15 mouse cellular contexts compared by ENCODE assay signal in genomic region chr17:12273032-12273431, GRCm38 (mm10).
"Had no signal": no experiment of that assay in that cellular context is flagged by ENCODE, and none has a peak within 500 bp of the region (broad histone marks: within the 10 kb centered on the region; RNA-seq: fewer than 3 reads in every experiment).

No protein-coding gene starts in this region.

- H3K9ac ChIP-seq: lung, embryonic 14.5 days; midbrain, embryonic 13.5 days; midbrain, embryonic 15.5 days; neural tube, embryonic 12.5 days; stomach, embryonic 15.5 days had no signal

- H3K4me3 ChIP-seq: megakaryocyte, embryonic 14.5 days; midbrain, embryonic 13.5 days; midbrain, embryonic 15.5 days; neural tube, embryonic 12.5 days; stomach, embryonic 15.5 days had no signal

- H3K27ac ChIP-seq: macrophage; midbrain, embryonic 13.5 days; midbrain, embryonic 15.5 days; neural tube, embryonic 12.5 days; stomach, embryonic 15.5 days had no signal

- DNase-seq: lung, adult 18-20 months; lung, embryonic 14.5 days; lung, postnatal 14 days; lung, postnatal 36 days; right cerebral cortex, postnatal 14 days; thymus, adult 18-20 months; thymus, postnatal 14 days; thymus, postnatal 36 days had no signal

- H3K4me1 ChIP-seq: stomach, embryonic 15.5 days had no signal

- H3K4me2 ChIP-seq: lung, embryonic 14.5 days; midbrain, embryonic 11.5 days; midbrain, embryonic 13.5 days; midbrain, embryonic 15.5 days; neural tube, embryonic 12.5 days; stomach, embryonic 15.5 days had no signal

- H3K27me3 ChIP-seq: megakaryocyte, embryonic 14.5 days; midbrain, embryonic 13.5 days; midbrain, embryonic 15.5 days; neural tube, embryonic 12.5 days; stomach, embryonic 15.5 days had no signal

- ATAC-seq: midbrain, embryonic 13.5 days; midbrain, embryonic 15.5 days had no signal

- H3K9me3 ChIP-seq: megakaryocyte, embryonic 14.5 days; midbrain, embryonic 13.5 days; midbrain, embryonic 15.5 days; neural tube, embryonic 12.5 days; stomach, embryonic 15.5 days had no signal
